9 mouse cellular contexts compared by ENCODE assay signal in the genomic region with DNA sequence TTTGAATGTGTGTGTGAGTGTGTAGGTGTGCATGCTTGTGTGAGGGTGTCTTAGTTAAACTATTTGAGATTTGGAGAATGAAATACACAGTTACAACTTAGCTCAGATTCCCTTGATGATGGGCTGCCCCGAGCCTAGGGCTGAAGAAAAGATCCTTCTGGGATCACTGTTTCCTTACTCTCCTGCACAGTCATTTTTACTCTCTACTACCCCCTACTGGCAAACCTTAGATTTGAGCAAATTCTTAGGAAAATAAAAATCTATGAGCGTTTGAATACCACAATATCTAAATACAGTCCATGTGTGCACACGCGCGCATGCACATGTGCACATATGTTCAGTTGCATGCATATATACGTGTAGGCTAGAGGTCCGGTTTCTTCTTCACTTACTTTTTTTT. TPM values are rescaled to one million over a fixed set of nuclear protein-coding genes. Genes with fewer than 3 reads are reported as not detected.
DNase-seq lines count a peak whose midpoint lies in the region; ATAC-seq and TF ChIP-seq lines count a peak whose summit lies in the region.
"Had no signal": no experiment of that assay in that cellular context is flagged by ENCODE, and none has a peak within 500 bp of the region (broad histone marks: within the 10 kb centered on the region; RNA-seq: fewer than 3 reads in every experiment).

No protein-coding gene starts in this region.

- peak; percentile 62 for TF ChIP-seq CTCF in left cerebral cortex, adult 2 months (IDR thresholded peaks at IDR 0.05)

- no peak overlapping the region for H3K27ac ChIP-seq in left cerebral cortex, adult 2 months

- peak in 1 of 2 experiments; percentile 5 for DNase-seq in left cerebral cortex, adult 2 months (ENCODE audit: extremely low spot score in 1 of 2, low spot score in 2 of 2)
- DNase-seq in left cerebral cortex, postnatal 4 days: no peak
- peak; percentile 80 for DNase-seq in NIH3T3 (ENCODE audit: low read depth)
- DNase-seq in left cerebral cortex, adult 8-10 months (ENCODE audit: low spot score in 2 of 2): no peak
- DNase-seq in layer of hippocampus, adult 18-20 months (ENCODE audit: low spot score in 2 of 2): no peak
- no peak for DNase-seq in adrenal gland, postnatal 14 days
- DNase-seq: cerebellum, postnatal 14 days had no signal

- intact Hi-C loops in left cerebral cortex, adult 2 months (cut with DNase I): loop anchor here (2.0 kb wide), 1 partner anchor 122 kb away; no protein-coding TSS in a partner anchor
- intact Hi-C loops in left cerebral cortex, postnatal 4 days (cut with DNase I): no loop called here

- ATAC-seq in CD4-positive, CD25-positive, alpha-beta regulatory T cell, adult 4 months: peak; percentile 51
- peak; percentile 55 for ATAC-seq in granulocyte monocyte progenitor cell, adult 5-6 weeks (replicated peaks; ENCODE audit: poor library complexity, severe bottlenecking)

- H3K4me3 ChIP-seq in left cerebral cortex, adult 2 months: no peak overlapping the region

RNA-seq across cellular contexts. Expression of a gene that starts 35.1 kb away (rescaled TPM):
- total RNA-seq in left cerebral cortex, adult 2 months (2021): under 1 TPM; 0.21 to 0.25 TPM
- total RNA-seq in left cerebral cortex, postnatal 4 days (2021): 1 to 10 TPM in 1 of 2 experiments, under 1 TPM in 1; 0.83 to 1.2 TPM
- not detected for polyA plus RNA-seq in CD4-positive, CD25-positive, alpha-beta regulatory T cell, adult 4 months (2017; shearing (Covaris generic))
- not detected in 2 replicates for total RNA-seq in granulocyte monocyte progenitor cell, adult 5-6 weeks (2014; fragmentation: Nextera tagmentation)
- total RNA-seq in granulocyte monocyte progenitor cell, adult 5-6 weeks (2017): not detected in 2 replicates
- total RNA-seq in left cerebral cortex, adult 8-10 months (2022): 1 to 10 TPM in 1 of 4 experiments, under 1 TPM in 3; 0.21 to 1.5 (median 0.29) TPM
- 1 to 10 TPM; 1.1 TPM for total RNA-seq in layer of hippocampus, adult 18-20 months (2021)
- 0.33 TPM in 1 of 2 replicates, not detected in the other for total RNA-seq in adrenal gland, postnatal 14 days (2021)

RNA-seq across cellular contexts. Expression of a gene that starts 44.5 kb away (rescaled TPM):
- not detected for total RNA-seq in left cerebral cortex, adult 2 months (2021)
- total RNA-seq in left cerebral cortex, postnatal 4 days (2021): under 1 TPM; 0.16 to 0.18 TPM
- 1 to 10 TPM; 5.3 to 6.2 TPM for polyA plus RNA-seq in CD4-positive, CD25-positive, alpha-beta regulatory T cell, adult 4 months (2017; shearing (Covaris generic))
- not detected in 2 replicates for total RNA-seq in granulocyte monocyte progenitor cell, adult 5-6 weeks (2014; fragmentation: Nextera tagmentation)
- not detected in 2 replicates for total RNA-seq in granulocyte monocyte progenitor cell, adult 5-6 weeks (2017)
- not detected for total RNA-seq in left cerebral cortex, adult 8-10 months (2022)
- total RNA-seq in layer of hippocampus, adult 18-20 months (2021): not detected
- total RNA-seq in adrenal gland, postnatal 14 days (2021): 1.3 TPM in 1 of 2 replicates, not detected in the other
